Mouse (Mus musculus): ENCODE measurements around the gene Efnb2.

Gene Efnb2

DNA sequence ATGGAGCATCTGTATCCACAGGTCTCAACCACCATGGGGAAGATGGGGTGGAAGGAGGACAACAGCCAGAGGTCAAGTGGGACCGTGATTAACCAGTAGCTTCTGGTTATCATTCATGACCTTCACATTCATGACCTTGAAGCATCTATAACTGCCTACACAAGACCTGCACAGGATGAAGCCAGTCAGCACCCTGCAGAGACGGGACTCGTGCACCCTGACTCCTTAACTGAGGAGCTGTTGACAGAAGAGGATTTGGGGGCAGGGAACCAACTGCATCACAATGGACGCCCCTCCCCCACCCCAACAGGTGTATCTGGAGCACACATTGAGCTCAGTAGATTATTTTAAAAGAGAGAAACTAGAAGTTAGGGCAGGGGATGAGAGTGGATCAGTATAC, 49.1 kb downstream of the Efnb2 start:
- no peak for DNase-seq (ENCODE audit: low spot score)

DNA sequence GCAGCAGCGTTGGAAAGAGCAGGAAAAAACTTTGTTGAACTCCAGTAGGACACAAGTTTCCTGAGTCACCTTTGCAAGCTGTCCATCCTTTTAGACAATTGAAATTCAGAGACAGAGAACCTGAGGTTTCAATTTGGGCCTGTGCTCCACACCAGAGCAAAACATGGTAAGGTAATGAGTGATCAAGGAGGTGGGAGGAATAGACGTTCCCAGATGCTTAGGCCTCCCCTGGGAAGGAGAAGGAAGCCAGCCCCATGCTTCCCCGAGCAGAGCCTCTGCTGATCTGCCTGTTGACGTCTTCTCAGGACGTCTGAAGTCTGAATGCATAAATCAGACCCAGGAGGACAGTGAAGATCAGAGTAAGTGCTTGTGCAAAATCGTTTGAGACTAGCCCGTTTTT, 51.3 kb downstream of the Efnb2 start:
- DNase-seq (ENCODE audit: low spot score), result no peak

DNA sequence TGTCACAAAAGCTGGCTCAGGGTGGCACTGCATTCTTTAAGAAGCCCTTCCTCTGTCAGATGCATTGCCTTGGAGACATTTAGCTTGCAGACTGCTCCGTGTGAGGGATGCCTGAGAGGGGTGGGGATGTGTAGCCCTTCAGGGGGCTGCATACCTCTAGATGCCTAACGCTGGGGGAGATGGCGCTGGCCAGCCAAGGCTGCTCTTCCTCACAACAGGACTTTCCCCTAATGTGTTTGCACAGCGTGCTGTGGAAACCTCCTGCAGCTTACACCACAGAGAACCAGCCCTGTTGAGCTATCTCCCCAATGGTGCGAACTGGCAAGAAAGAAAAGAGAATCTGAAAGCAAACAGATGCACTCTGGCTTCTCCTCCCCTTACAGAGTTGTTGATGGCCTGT, 51.9 kb downstream of the Efnb2 start:
- no peak for DNase-seq (ENCODE audit: low spot score)

- no peak for DNase-seq (ENCODE audit: low spot score)
Observed at GRCm38 (mm10) chr8:8605621-8606020, 55.4 kb downstream of the Efnb2 start.

GRCm38 (mm10) chr8:8603875-8604274, 57.2 kb downstream of the Efnb2 start:
- no peak for DNase-seq (ENCODE audit: low spot score)

DNA sequence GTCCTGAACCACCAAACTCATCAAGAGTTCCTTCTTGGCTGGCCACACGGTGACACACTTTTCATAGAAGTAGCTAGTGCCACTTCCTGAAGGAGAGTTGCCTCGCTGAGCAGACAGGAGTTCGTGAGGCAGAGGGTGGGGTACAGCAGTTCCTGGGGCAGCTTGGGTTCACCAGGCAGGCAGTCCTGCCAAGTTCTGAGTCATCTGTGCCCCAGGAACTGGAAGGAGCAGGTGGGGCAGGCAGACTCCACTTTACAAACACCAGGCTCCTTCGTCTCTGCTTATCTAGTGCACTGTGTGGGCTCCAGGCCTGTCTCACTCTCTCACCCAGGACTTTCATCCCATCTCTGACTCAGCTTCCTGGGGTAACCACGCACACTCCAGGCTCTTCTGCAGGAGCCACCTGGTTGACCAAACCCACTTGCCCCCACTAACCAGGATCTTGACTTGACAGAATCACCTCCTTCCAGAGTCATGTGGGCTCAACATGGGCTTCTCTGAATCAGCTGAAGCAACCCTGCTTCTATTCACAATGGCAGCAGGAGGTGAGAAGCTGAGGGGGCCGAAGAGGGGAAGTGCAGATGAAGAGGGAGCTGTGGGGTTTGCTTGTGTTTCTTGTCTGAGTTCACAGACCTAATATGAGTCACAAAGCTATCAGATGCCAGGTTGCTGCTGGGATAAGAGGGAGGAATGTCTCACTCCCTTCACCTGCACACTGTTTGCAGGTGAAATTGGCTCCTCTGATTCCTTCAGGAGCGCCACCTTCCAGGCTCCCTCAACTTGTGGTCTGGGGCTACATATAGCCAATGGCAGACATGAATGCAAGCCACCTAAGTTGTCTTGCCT, 58.2 kb downstream of the Efnb2 start:
- DNase-seq (ENCODE audit: low spot score), result peak; percentile 43

DNA sequence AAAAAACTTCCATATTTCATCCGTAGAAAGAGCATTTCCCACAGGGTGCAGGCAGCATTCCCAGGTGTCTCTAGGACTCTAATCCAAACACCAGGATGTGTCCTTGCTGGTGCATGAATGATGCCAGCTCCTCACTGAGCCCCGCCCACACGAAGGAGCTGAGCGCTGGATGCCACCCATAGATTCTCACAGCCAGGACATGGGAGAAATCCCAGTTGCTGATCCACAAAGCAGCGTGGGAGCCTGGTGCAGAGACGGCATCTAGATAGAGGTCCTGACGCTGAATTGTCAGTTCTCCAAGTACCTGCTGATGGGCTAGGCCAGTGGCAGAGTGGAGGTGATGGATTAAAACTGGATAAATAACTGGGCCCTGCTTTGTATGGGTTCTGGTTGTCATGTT, 61.1 kb downstream of the Efnb2 start:
- DNase-seq (ENCODE audit: low spot score), result no peak

DNA sequence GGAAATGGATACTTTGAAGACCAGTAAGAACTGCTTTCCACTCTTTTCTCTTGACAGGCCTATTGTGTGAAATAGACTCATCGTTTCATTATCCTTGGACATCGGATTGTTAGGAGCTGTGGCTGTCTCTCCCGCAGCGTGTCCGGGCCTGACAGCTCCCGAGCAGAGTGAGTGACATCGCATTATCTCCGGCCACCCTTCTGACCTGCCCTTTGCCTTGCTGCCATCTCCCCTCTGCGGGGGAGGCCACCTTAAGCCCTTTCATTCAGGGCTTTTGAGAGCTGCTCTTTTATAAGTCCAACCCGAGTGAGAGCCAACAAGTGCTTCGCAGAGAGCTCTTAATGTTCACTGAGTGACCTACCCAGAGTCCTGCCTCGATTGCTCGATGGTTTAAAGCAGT, 63.6 kb downstream of the Efnb2 start:
- DNase-seq (ENCODE audit: low spot score), result no peak

DNA sequence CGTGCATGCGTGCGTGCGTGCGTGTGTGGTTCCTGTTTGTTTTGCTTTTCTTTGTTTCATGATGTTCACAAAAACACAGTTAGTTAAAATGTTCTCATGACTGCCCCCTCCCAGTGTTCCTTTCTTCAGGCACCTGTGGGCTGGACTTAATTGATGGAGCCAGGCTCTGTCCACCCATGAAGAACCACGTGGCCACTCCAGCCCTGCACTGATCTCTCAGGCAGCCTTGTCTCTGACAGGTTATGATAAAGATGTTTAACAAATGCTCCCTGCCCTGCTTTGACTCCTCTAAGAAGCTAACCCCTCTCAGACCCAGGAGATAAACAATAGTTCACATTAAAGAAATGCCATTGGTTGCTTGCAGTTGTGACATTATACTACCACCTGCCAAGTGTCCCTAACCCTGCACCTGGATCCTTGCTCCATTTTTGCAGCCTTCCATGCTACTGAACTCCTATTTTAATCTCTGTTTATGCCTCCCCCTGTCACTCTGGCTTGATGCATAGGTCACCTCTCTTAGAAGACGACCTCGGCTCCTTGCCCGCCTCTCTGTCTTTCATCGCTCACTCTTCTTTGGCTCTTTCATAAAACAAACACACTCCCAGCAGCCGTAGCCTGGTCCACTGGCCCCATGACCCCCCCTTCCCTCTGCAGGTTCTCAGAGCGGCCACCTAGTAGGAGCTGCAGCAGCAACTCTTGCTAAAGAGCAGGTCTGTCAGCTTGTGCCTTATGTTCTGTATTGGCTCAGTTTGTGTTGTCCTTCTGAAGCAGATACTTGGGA, 65.0 kb downstream of the Efnb2 start:
- no peak for DNase-seq (ENCODE audit: low spot score)

GRCm38 (mm10) chr8:8593812-8594211, 67.2 kb downstream of the Efnb2 start:
- no peak for DNase-seq (ENCODE audit: low spot score)

- DNase-seq (ENCODE audit: low spot score), result no peak
Observed at GRCm38 (mm10) chr8:8593371-8593770, 67.7 kb downstream of the Efnb2 start.

DNA sequence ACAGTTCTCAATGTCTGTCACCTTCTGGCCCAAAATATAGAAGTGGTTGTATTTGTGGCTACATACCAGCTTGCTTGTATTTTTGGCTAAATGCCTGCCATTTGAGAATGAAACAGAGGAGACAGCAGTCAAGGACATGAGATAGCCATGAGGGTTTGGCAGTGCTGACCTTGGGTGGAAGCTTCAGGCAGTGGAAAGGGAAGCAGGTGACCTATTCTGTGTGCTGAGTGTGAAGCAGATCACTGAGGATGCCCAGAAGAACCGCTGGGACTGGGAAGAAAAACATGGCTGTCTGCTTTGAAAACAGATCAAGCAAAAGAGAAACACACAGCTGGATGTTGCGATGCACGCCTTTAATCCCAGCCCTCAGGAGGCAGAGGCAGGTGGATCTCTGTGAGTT, 68.7 kb downstream of the Efnb2 start:
- DNase-seq (ENCODE audit: low spot score), result no peak

- no peak for DNase-seq (ENCODE audit: low spot score)
Observed at GRCm38 (mm10) chr8:8583981-8584377, 77.1 kb downstream of the Efnb2 start.

DNA sequence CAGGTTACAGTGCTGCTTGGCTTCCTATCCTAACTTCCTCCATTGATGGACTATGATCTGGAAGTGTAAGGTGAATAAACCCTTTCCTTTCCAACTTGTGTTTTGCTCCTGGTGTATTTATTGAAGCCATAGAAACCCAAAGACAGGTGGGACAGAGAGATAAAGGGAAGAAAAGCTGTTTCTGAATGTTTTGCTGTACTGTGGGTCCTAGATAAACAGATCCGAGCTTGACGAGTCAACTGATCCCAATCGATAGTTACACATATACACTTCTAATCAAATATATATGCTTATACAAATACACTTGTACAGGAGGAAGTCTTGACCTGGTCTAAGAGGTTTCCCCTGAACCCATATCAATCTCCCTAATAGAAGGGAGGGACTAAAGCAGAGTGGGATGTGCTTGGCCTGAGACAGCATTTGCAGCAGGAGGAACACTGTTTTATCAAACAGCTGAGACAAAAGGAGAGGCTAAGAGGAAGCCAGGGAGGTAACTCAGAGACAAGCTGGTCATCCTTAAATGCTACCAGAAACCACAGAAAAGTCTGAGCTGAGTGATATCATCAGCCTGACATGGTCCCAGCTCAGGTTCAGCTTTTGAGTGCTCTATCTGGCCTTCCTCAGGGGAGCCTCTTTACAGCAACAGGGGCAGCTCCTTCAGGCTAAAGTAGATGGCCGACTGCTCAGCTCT, 77.6 kb downstream of the Efnb2 start:
- DNase-seq (ENCODE audit: low spot score), result no peak

GRCm38 (mm10) chr8:8577770-8578303, 83.2 kb downstream of the Efnb2 start:
- no peak for DNase-seq (ENCODE audit: low spot score)

DNA sequence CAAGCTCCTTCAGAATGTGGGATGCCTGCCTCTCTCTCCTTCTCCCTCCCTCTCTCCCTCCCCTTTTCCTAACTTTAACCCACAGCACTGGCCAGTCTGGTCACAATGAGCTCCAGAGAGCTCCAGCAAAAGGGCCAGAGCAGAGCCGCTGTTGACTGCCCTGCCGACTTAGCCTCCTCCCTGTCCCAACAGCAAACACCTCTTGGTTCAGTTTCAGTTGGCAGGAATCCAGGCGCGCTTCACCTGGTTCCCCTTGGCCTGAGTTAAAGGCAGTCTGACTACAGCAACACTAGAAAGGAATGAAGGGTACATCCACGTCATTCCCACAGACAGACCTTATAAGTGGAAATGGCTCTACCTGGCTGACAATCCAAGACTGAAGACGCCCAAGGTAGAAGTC, 84.2 kb downstream of the Efnb2 start:
- no peak for DNase-seq (ENCODE audit: low spot score)

GRCm38 (mm10) chr8:8576286-8576685, 84.8 kb downstream of the Efnb2 start:
- DNase-seq (ENCODE audit: low spot score), result no peak

DNA sequence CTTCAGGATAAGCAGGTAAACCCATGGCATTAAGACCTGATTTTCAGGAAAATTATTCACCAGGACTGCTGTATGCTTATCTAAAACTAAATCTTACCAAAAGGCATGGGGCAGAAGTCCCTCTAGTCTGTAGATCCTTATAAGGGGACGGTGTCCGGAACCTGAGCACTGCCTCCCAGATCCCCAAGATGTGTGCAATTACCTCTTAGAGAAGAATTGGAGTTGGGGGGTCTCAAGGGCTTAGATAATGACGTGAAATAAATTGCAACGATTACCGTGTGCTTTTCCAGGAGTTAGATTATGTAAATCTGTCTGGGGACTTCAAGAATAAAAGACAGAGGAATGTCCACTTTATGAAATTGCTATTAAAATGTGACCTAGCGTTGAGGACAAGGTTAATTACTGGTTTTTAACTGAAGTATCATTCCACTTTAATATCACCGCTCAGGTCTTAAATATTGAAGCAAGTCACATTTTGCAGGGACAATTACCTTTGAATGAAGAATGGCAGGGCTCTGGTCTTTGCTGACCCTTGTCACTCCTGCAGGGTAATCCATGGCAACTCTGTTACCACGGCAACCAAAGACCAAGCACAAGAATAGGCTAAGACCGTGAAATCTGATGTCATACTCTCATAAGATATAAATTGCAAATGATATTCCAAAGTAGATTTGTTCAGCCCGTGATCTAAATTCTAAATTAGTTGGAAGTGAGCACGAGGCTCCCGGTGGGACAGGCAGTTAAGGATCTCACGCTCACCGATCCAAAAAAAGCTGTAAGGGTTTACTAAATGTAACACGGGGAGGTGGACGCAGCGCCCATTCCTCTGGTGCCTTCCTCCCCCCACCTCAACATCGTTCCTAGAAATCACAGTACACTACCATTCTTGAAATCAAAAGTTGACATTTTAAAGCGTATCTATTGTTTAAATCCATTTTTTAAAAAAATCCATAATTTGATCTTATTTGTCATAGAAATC, 86.2 kb downstream of the Efnb2 start:
- DNase-seq (ENCODE audit: low spot score), result no peak

- no peak for DNase-seq (ENCODE audit: low spot score)
Observed at GRCm38 (mm10) chr8:8572272-8572671, 88.8 kb downstream of the Efnb2 start.

GRCm38 (mm10) chr8:8571625-8572215, 89.3 kb downstream of the Efnb2 start:
- DNase-seq (ENCODE audit: low spot score), result no peak

DNA sequence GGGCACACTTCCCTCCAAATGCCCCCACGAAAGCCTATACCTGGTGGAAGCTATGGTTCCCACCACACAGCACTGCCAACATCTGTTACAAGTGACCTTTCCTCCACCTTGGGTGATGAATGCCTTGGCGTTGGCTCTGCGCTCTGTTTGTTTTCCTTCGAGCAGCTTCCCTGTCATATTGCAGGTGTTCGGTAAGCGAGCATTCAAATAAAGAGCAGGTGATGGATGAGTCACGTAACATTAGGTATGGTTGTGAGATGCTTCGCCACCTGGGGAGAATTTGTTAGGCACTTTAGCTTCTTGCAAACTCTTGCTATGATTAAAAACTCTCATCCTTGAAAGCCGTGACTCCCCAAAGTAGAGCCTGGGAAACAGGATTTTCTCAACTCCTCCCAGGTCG, 91.8 kb downstream of the Efnb2 start:
- no peak for DNase-seq (ENCODE audit: low spot score)
